Mouse (Mus musculus) embryo, embryonic 11 days (tissue): ENCODE results near the gene Plscr5.

Source experiments
- DNase-seq: peaks from one replicate; pipeline ENCODE4 v3.0.0-alpha.2; 2015

Plscr5 gene

GRCm38 (mm10) chr9:92228867-92229832 lies 36.4 kb downstream of the Plscr5 start:
- no peak for DNase-seq

GRCm38 (mm10) chr9:92229833-92230205 lies 37.1 kb downstream of the Plscr5 start:
- DNase-seq: no peak

GRCm38 (mm10) chr9:92234901-92235458 lies 42.2 kb downstream of the Plscr5 start:
- no peak for DNase-seq

GRCm38 (mm10) chr9:92248773-92249446 lies 56.2 kb downstream of the Plscr5 start:
- DNase-seq: no peak

- no peak for DNase-seq
These were observed 56.7 kb downstream of the Plscr5 start, which contains the start of gene Plscr1 for GRCm38 (mm10) chr9:92249447-92249852. Gene Plscr1, plus strand, starts transcription at chr9:92249750.

- DNase-seq: peak; percentile 89
These were observed 57.4 kb downstream of the Plscr5 start for GRCm38 (mm10) chr9:92249987-92250772.

GRCm38 (mm10) chr9:92252718-92253117 lies 60.0 kb downstream of the Plscr5 start:
- DNase-seq: no peak

- DNase-seq: no peak
These were observed 61.0 kb downstream of the Plscr5 start for GRCm38 (mm10) chr9:92253585-92254321.
